Comparison of ENCODE assay signal across 13 mouse cellular contexts in genomic region chr19:41160388-41160787, GRCm38 (mm10). TPM values are rescaled to one million over a fixed set of nuclear protein-coding genes. Genes with fewer than 3 reads are reported as not detected.
DNase-seq lines count a peak whose midpoint lies in the region; ATAC-seq and TF ChIP-seq lines count a peak whose summit lies in the region.
"Had no signal": no experiment of that assay in that cellular context is flagged by ENCODE, and none has a peak within 500 bp of the region (broad histone marks: within the 10 kb centered on the region; RNA-seq: fewer than 3 reads in every experiment).

No protein-coding gene starts in this region.

- H3K4me2 ChIP-seq in hindbrain, embryonic 11.5 days (replicated peaks; ENCODE audit: low read depth, low read length) = no peak overlapping the region
- no peak overlapping the region for H3K4me2 ChIP-seq in hindbrain, postnatal 0 days (ENCODE audit: low read depth, low read length)
- no peak overlapping the region for H3K4me2 ChIP-seq in limb, embryonic 14.5 days (replicated peaks; ENCODE audit: low read depth, low read length, severe bottlenecking)
- H3K4me2 ChIP-seq: liver, embryonic 13.5 days; midbrain, embryonic 13.5 days had no signal

- 51% methylated on average over 14 of the region's 14 CpGs for WGBS in hindbrain, embryonic 11.5 days
- 54% methylated on average over 14 of the region's 14 CpGs for WGBS in hindbrain, postnatal 0 days
- 46% methylated on average over 14 of the region's 14 CpGs for WGBS in embryonic facial prominence, embryonic 10.5 days
- WGBS in limb, embryonic 14.5 days = 42% methylated on average over 14 of the region's 14 CpGs

- TF ChIP-seq POLR2A in limb, embryonic 14.5 days (IDR thresholded peaks at IDR 0.05; ENCODE audit: borderline replicate concordance, extremely low read depth, insufficient read depth, insufficient read length) = no peak

- DNase-seq in hindbrain, embryonic 11.5 days (ENCODE audit: low spot score) = peak; percentile 14
- no peak for DNase-seq in hindbrain, postnatal 0 days (ENCODE audit: low spot score)
- peak; percentile 53 for DNase-seq in embryonic facial prominence, embryonic 10.5 days (ENCODE audit: low spot score)
- peak; percentile 65 for DNase-seq in heart, adult 8-10 months (ENCODE audit: low spot score)
- peak; percentile 63 for DNase-seq in limb, embryonic 14.5 days (ENCODE audit: low spot score)
- DNase-seq in urinary bladder, adult 2 months (ENCODE audit: low spot score) = no peak
- DNase-seq in layer of hippocampus, postnatal 36 days = no peak
- DNase-seq: cerebellum, adult 9-10 months; kidney, adult 18-20 months; liver, embryonic 13.5 days; thymus, postnatal 36 days had no signal

- TF ChIP-seq CTCF in hindbrain, postnatal 0 days (IDR thresholded peaks at IDR 0.05; ENCODE audit: low read depth) = no peak

- no peak overlapping the region for H3K27ac ChIP-seq in hindbrain, embryonic 11.5 days (ENCODE audit: low read depth, low read length)
- H3K27ac ChIP-seq in hindbrain, postnatal 0 days = no peak overlapping the region
- no peak overlapping the region for H3K27ac ChIP-seq in embryonic facial prominence, embryonic 10.5 days (replicated peaks)
- no peak overlapping the region for H3K27ac ChIP-seq in limb, embryonic 14.5 days (replicated peaks; ENCODE audit: low read depth, low read length)
- H3K27ac ChIP-seq: liver, embryonic 13.5 days; midbrain, embryonic 13.5 days had no signal

- no peaks in the 10 kb centered on the region; the same call in 1 of the 2 replicates for H3K4me1 ChIP-seq in hindbrain, embryonic 11.5 days (replicated peaks; ENCODE audit: control insufficient read depth, insufficient read depth, low read length)
- H3K4me1 ChIP-seq in hindbrain, postnatal 0 days (ENCODE audit: insufficient read depth, low read length) = no peaks in the 10 kb centered on the region
- H3K4me1 ChIP-seq in embryonic facial prominence, embryonic 10.5 days = peaks cover 8% of the 10 kb centered on the region
- H3K4me1 ChIP-seq in limb, embryonic 14.5 days (ENCODE audit: control insufficient read depth, insufficient read depth, low read length) = no peaks in the 10 kb centered on the region
- H3K4me1 ChIP-seq: liver, embryonic 13.5 days had no signal

- no peak overlapping the region for H3K4me3 ChIP-seq in hindbrain, embryonic 11.5 days (ENCODE audit: low read depth, low read length)
- no peak overlapping the region for H3K4me3 ChIP-seq in hindbrain, postnatal 0 days (ENCODE audit: low read length)
- H3K4me3 ChIP-seq in embryonic facial prominence, embryonic 10.5 days = no peak overlapping the region
- H3K4me3 ChIP-seq in limb, embryonic 14.5 days (replicated peaks; ENCODE audit: low read length) = no peak overlapping the region
- H3K4me3 ChIP-seq: liver, embryonic 13.5 days; midbrain, embryonic 13.5 days had no signal

- no peaks in the 10 kb centered on the region for H3K9me3 ChIP-seq in hindbrain, embryonic 11.5 days (ENCODE audit: control insufficient read depth, low read length)
- peaks cover 2% of the 10 kb centered on the region; the same call in 1 of the 2 replicates for H3K9me3 ChIP-seq in hindbrain, postnatal 0 days (ENCODE audit: low read length)
- H3K9me3 ChIP-seq in embryonic facial prominence, embryonic 10.5 days = peaks cover 2% of the 10 kb centered on the region; the same call in 1 of the 2 replicates
- no peaks in the 10 kb centered on the region for H3K9me3 ChIP-seq in limb, embryonic 14.5 days (ENCODE audit: control insufficient read depth, low read length)
- H3K9me3 ChIP-seq: liver, embryonic 13.5 days; midbrain, embryonic 13.5 days had no signal

- no peaks in the 10 kb centered on the region for H3K36me3 ChIP-seq in hindbrain, embryonic 11.5 days (ENCODE audit: control insufficient read depth, insufficient read depth, low read length)
- H3K36me3 ChIP-seq in hindbrain, postnatal 0 days (ENCODE audit: insufficient read depth, low read length) = no peaks in the 10 kb centered on the region
- no peaks in the 10 kb centered on the region for H3K36me3 ChIP-seq in embryonic facial prominence, embryonic 10.5 days (replicated peaks)
- H3K36me3 ChIP-seq in limb, embryonic 14.5 days (ENCODE audit: control insufficient read depth, insufficient read depth, low read length) = no peaks in the 10 kb centered on the region
- H3K36me3 ChIP-seq: liver, embryonic 13.5 days; midbrain, embryonic 13.5 days had no signal

- no peak overlapping the region for H3K9ac ChIP-seq in hindbrain, embryonic 11.5 days (ENCODE audit: low read depth, low read length)
- H3K9ac ChIP-seq in hindbrain, postnatal 0 days (replicated peaks; ENCODE audit: low read length) = no peak overlapping the region
- H3K9ac ChIP-seq in limb, embryonic 14.5 days (ENCODE audit: low read depth, low read length, severe bottlenecking) = no peak overlapping the region
- H3K9ac ChIP-seq: liver, embryonic 13.5 days; midbrain, embryonic 13.5 days had no signal

- no peak for ATAC-seq in hindbrain, embryonic 11.5 days (ENCODE audit: low FRiP score)
- no peak for ATAC-seq in hindbrain, postnatal 0 days
- peak; percentile 92 for ATAC-seq in limb, embryonic 14.5 days (ENCODE audit: low FRiP score, low read depth)
- ATAC-seq in monocyte, adult 5-6 weeks (replicated peaks; ENCODE audit: insufficient number of reproducible peaks, low FRiP score, low TSS enrichment, poor library complexity, severe bottlenecking) = no peak
- ATAC-seq: midbrain, embryonic 13.5 days had no signal

- no peaks in the 10 kb centered on the region for H3K27me3 ChIP-seq in hindbrain, embryonic 11.5 days (ENCODE audit: control insufficient read depth, insufficient read depth, low read length)
- H3K27me3 ChIP-seq in hindbrain, postnatal 0 days (ENCODE audit: insufficient read depth, low read length) = no peaks in the 10 kb centered on the region
- no peaks in the 10 kb centered on the region for H3K27me3 ChIP-seq in embryonic facial prominence, embryonic 10.5 days (replicated peaks; ENCODE audit: low read depth, poor library complexity, severe bottlenecking)
- H3K27me3 ChIP-seq in limb, embryonic 14.5 days (ENCODE audit: control insufficient read depth, insufficient read depth, low read length) = no peaks in the 10 kb centered on the region
- H3K27me3 ChIP-seq: liver, embryonic 13.5 days had no signal

RNA-seq across cellular contexts. Expression of gene Tll2, which starts 46.2 kb away (rescaled TPM):
- polyA plus RNA-seq in hindbrain, embryonic 11.5 days (2014; fragmentation: Nextera tagmentation; extraction: Ambion mirVana) = 0.63 and 0.76 TPM in 2 replicates
- 1.2 and 2.8 TPM in 2 replicates for total RNA-seq in hindbrain, postnatal 0 days (2014; rRNA removed)
- 0.60 and 0.72 TPM in 2 replicates for polyA plus RNA-seq in hindbrain, postnatal 0 days (2015; fragmentation: Nextera tagmentation; extraction: Ambion mirVana)
- polyA plus RNA-seq in embryonic facial prominence, embryonic 10.5 days (2016; fragmentation: Nextera tagmentation; extraction: Ambion mirVana) = 0.10 and 0.26 TPM in 2 replicates
- 1 to 10 TPM in 1 of 4 experiments, under 1 TPM in 3; 0.12 to 1.0 (median 0.46) TPM for total RNA-seq in heart, adult 8-10 months (2022)
- 1.7 and 1.9 TPM in 2 replicates for polyA plus RNA-seq in limb, embryonic 14.5 days (2012; rRNA removed)
- 0.61 and 1.0 TPM in 2 replicates for polyA plus RNA-seq in limb, embryonic 14.5 days (2014; fragmentation: Nextera tagmentation; extraction: Ambion mirVana)
- polyA plus RNA-seq in urinary bladder, adult 2 months (2012; rRNA removed) = 0.09 and 0.18 TPM in 2 replicates
- under 1 TPM; 0.58 to 0.85 TPM for total RNA-seq in layer of hippocampus, postnatal 36 days (2021)
- total RNA-seq in monocyte, adult 5-6 weeks (2017) = not detected in 3 replicates
- polyA plus RNA-seq: liver, embryonic 13.5 days had no signal

Comparison
In these comparisons a context has a peak if more than half of its experiments do, and no peak if none do; other contexts are left out.
1. DNase-seq: peak in hindbrain, embryonic 11.5 days (single experiment), embryonic facial prominence, embryonic 10.5 days (single experiment), heart, adult 8-10 months (single experiment) and limb, embryonic 14.5 days (single experiment); none in hindbrain, postnatal 0 days (single experiment), urinary bladder, adult 2 months (single experiment) and layer of hippocampus, postnatal 36 days (0 of 2).